Mouse (Mus musculus) bone marrow macrophage, adult 2 months (primary cell): Measurements from ENCODE around the gene Zdhhc13. TPM values are rescaled to one million over a fixed set of nuclear protein-coding genes. Genes with fewer than 3 reads are reported as not detected.
A peak's percentile ranks its signal among the peaks of the same experiment; 100 is the strongest.

Experiments
- H3K27ac ChIP-seq: 2 replicates; pipeline ENCODE4 v1.5.1; 2012; ENCODE audit warnings: low read depth, low read length; ENCODE audit not compliant: insufficient read depth
- H3K4me1 ChIP-seq: 2 replicates; pipeline ENCODE4 v1.6.1; 2012; ENCODE audit warnings: low read length; ENCODE audit not compliant: control insufficient read depth, insufficient read depth
- H3K4me3 ChIP-seq: 2 replicates; pipeline ENCODE4 v1.5.1; 2012; ENCODE audit warnings: mild to moderate bottlenecking, low read length, moderate library complexity; ENCODE audit not compliant: insufficient read depth
- CTCF ChIP-seq: IDR thresholded peaks from 2 replicates; pipeline ENCODE4 v1.5.1; 2012; ENCODE audit warnings: low read depth, mild to moderate bottlenecking, low read length, moderate library complexity
- POLR2A ChIP-seq: IDR thresholded peaks from 2 replicates; pipeline ENCODE4 v1.6.1; 2012; ENCODE audit warnings: mild to moderate bottlenecking, low read depth, low read length, borderline replicate concordance
- polyA plus RNA-seq: library from polyadenylated mRNA; stranded (reverse); fragments of >200 nt; gene quantifications from 2 replicates; pipeline ENCODE4 v1.2.4, GENCODE M21; 2012; ENCODE audit not compliant: missing spikeins, insufficient read depth, insufficient read length

Zdhhc13 gene
- polyA plus RNA-seq, 1 experiment = 18.7 TPM

DNA sequence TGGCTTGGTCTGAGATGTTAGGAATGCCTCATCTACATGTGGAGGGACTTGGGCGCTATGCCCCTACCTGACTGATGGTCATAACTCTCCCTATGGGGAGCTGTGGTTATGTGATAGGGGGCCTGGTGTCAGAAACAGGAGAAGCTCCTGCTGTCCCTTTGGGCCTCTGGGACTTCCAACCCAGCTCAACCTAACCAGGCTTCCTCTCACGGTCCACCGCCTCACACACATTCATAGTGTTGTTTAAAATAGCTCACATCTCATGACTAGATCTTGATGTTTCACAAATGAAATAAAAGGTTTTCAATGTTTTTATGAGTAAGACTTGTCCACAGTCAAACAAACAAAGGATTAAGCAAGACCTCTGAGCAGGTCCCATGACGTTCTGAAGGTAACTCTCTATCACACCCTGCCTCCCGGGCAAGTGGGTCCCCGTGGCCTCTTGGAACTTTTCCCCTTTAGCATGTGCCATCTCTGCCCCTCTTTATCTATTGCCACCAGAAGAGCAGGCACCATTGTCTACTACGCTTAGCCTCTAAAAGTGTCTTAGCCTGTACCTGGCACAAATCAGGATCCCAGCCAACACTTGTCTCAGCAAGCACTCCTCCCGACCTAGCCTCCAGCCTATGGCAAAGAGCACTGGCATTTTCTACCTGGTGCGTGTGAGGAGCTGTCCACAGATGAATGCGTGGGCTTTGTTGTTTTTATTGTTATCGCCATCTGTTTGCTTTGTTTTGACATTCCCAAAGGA, 3.9 kb upstream of the Zdhhc13 start:
- peaks cover 13% of the 10 kb centered on the region for H3K4me1 ChIP-seq
- no peak overlapping the region for H3K27ac ChIP-seq
- no peak overlapping the region for H3K4me3 ChIP-seq
- TF ChIP-seq CTCF (no peak), POLR2A (no peak)

- Histone ChIP-seq H3K27ac (peak overlapping the region; percentile 94), H3K4me1 (peaks cover 31% of the 10 kb centered on the region), H3K4me3 (peak overlapping the region; percentile 54)
- TF ChIP-seq CTCF (no peak), POLR2A (no peak)
Measured at GRCm38 (mm10) chr7:48788348-48788747, 455 bp upstream of the Zdhhc13 start.

DNA sequence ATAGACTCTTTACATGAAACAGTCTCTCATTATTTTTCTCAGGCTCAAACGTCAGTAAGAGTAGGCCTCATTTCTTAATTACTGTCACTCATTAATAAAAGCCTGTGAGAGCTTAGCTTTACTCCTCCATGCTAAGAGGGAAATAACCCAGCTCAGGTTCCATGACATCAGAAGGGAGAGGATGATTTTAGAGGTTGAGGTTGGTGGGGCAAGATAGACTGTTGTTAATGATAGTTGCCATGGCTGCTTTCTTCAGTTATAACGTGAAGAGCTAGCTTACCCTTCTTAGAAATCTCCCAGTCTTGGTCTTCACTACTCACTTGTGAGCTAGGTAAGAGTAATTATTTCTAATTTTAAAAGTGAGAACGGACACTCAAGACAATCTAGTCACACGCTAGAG, 1.3 kb downstream of the Zdhhc13 start:
- Histone ChIP-seq H3K4me3 (no peak overlapping the region), H3K27ac (no peak overlapping the region), H3K4me1 (peaks cover 31% of the 10 kb centered on the region)
- TF ChIP-seq CTCF (no peak), POLR2A (no peak)

GRCm38 (mm10) chr7:48791412-48791811, 2.6 kb downstream of the Zdhhc13 start:
- peaks cover 28% of the 10 kb centered on the region for H3K4me1 ChIP-seq
- no peak overlapping the region for H3K4me3 ChIP-seq
- TF ChIP-seq CTCF = no peak
- no peak for TF ChIP-seq POLR2A
- no peak overlapping the region for H3K27ac ChIP-seq

GRCm38 (mm10) chr7:48795130-48795529, 6.3 kb downstream of the Zdhhc13 start:
- H3K4me1 ChIP-seq = peaks cover 17% of the 10 kb centered on the region
- no peak for TF ChIP-seq POLR2A
- no peak for TF ChIP-seq CTCF
- no peak overlapping the region for H3K27ac ChIP-seq
- H3K4me3 ChIP-seq = no peak overlapping the region

- Histone ChIP-seq H3K4me1 (no peaks in the 10 kb centered on the region), H3K4me3 (no peak overlapping the region), H3K27ac (no peak overlapping the region)
- TF ChIP-seq CTCF = no peak
- TF ChIP-seq POLR2A = no peak
Measured at GRCm38 (mm10) chr7:48803381-48803780, 14.6 kb downstream of the Zdhhc13 start.

DNA sequence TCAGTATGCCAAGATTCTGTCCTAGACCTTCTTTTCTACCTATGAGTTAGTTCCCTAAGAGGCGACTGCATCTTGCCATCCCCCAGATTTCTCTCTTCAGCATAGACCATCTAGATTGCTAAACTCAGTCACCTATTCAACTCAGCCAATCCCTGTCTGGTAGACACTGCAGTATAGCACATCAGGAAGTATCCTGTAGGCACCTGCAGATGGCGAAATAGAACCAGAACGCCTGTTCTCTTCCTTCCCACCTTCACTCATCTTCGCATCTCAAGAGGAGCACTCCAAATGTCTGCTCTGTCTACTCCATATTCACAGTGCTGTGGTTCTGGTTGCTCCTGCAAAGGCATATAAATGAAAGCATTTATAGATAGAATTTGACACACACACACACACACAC, 17.8 kb downstream of the Zdhhc13 start:
- no peak overlapping the region for H3K27ac ChIP-seq
- no peaks in the 10 kb centered on the region for H3K4me1 ChIP-seq
- H3K4me3 ChIP-seq = no peak overlapping the region
- TF ChIP-seq CTCF (no peak), POLR2A (no peak)

DNA sequence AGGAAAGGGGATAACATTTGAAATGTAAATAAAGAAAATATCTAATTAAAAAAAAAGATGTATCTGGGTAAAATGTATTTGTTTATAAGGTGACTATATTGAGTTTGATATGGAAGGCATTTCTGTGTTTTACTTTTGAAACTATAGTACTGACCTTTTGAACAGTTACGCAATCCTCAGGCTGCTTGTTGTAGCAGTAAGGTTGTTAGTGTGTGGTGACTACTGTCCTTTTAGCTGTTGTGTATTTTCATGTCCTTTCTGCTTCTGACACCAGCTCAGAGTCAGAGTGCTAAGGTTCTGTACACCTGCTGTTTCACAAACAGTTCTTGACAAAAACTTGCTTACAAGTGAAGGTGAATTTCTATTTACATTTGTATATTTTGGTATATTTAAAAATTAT, 21.8 kb downstream of the Zdhhc13 start:
- no peak overlapping the region for H3K4me3 ChIP-seq

GRCm38 (mm10) chr7:48812358-48812757, 23.6 kb downstream of the Zdhhc13 start:
- H3K27ac ChIP-seq = no peak overlapping the region
- no peak for TF ChIP-seq POLR2A
- no peak for TF ChIP-seq CTCF
- no peak overlapping the region for H3K4me3 ChIP-seq
- no peaks in the 10 kb centered on the region for H3K4me1 ChIP-seq

More for the DNA sequence above, 21.8 kb downstream of the Zdhhc13 start:
- Histone ChIP-seq H3K4me1 (no peaks in the 10 kb centered on the region), H3K27ac (no peak overlapping the region)
- TF ChIP-seq CTCF = no peak
- TF ChIP-seq POLR2A = no peak

DNA sequence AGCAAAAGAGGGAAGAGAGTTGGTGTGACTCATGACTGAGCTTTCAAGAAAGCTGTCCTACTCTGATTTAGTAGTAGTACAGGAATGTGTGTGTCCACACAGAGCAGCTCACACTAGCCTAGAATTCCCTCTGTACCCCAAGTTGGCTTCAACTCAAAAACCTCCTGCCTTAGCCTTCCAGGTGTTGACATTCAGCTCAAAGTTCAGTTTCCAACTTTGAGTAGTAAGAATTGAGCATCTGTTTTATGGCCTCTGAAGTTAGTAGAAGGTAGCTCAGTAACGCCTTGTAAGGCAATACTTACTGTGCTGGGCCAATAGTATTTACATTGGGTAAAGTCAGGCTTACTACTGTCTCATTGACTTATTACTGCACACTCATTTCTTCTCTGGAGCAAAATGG, 24.8 kb downstream of the Zdhhc13 start:
- no peak for TF ChIP-seq CTCF
- TF ChIP-seq POLR2A = no peak
- Histone ChIP-seq H3K4me1 (no peaks in the 10 kb centered on the region), H3K4me3 (no peak overlapping the region), H3K27ac (no peak overlapping the region)
